Mouse (Mus musculus) adipocyte (in vitro differentiated cells): Measurements from ENCODE around the gene Rasgrp2.

Experiments used
- DNase-seq: peaks from one replicate; pipeline ENCODE4 v3.0.0-alpha.2; 2016; ENCODE audit warnings: low spot score

The Rasgrp2 gene

GRCm38 (mm10) chr19:6399285-6400095 is at the start of gene Rasgrp2:
Gene Rasgrp2 (plus strand): TSS chr19:6399340.
- no peak for DNase-seq

- DNase-seq: no peak
These were observed 47.6 kb upstream of the Rasgrp2 start for GRCm38 (mm10) chr19:6351431-6352106.

- no peak for DNase-seq
These were observed 47.0 kb upstream of the Rasgrp2 start for GRCm38 (mm10) chr19:6352107-6352505.

GRCm38 (mm10) chr19:6354030-6354429 is 45.1 kb upstream of the Rasgrp2 start:
- no peak for DNase-seq

GRCm38 (mm10) chr19:6361291-6361690 is 37.8 kb upstream of the Rasgrp2 start:
- DNase-seq: no peak

- no peak for DNase-seq
These were observed 36.1 kb upstream of the Rasgrp2 start for GRCm38 (mm10) chr19:6363091-6363410.

GRCm38 (mm10) chr19:6363411-6364240 is 35.5 kb upstream of the Rasgrp2 start, which contains the start of gene Sf1:
Gene Sf1 (plus strand): TSS chr19:6363690.
- peak; percentile 100 for DNase-seq

GRCm38 (mm10) chr19:6364317-6364725 is 34.8 kb upstream of the Rasgrp2 start:
- peak; percentile 95 for DNase-seq

GRCm38 (mm10) chr19:6364842-6365241 is 34.3 kb upstream of the Rasgrp2 start:
- DNase-seq: peak; percentile 63

- DNase-seq: no peak
These were observed 29.0 kb upstream of the Rasgrp2 start for GRCm38 (mm10) chr19:6370175-6370574.

- no peak for DNase-seq
These were observed 26.7 kb upstream of the Rasgrp2 start for GRCm38 (mm10) chr19:6372433-6372832.

GRCm38 (mm10) chr19:6373539-6374400 is 25.4 kb upstream of the Rasgrp2 start:
- peak; percentile 74 for DNase-seq

- no peak for DNase-seq
These were observed 24.6 kb upstream of the Rasgrp2 start for GRCm38 (mm10) chr19:6374571-6374970.

GRCm38 (mm10) chr19:6375423-6376254 is 23.5 kb upstream of the Rasgrp2 start:
- DNase-seq: no peak

- DNase-seq: peak; percentile 55
These were observed 22.9 kb upstream of the Rasgrp2 start for GRCm38 (mm10) chr19:6376255-6376564.

- peak; percentile 56 for DNase-seq
These were observed 22.5 kb upstream of the Rasgrp2 start for GRCm38 (mm10) chr19:6376643-6377042.

- no peak for DNase-seq
These were observed 21.7 kb upstream of the Rasgrp2 start for GRCm38 (mm10) chr19:6377327-6378040.

- no peak for DNase-seq
These were observed 18.6 kb upstream of the Rasgrp2 start for GRCm38 (mm10) chr19:6380411-6381166.

GRCm38 (mm10) chr19:6381238-6381637 is 17.9 kb upstream of the Rasgrp2 start:
- no peak for DNase-seq
